In the genomic region with DNA sequence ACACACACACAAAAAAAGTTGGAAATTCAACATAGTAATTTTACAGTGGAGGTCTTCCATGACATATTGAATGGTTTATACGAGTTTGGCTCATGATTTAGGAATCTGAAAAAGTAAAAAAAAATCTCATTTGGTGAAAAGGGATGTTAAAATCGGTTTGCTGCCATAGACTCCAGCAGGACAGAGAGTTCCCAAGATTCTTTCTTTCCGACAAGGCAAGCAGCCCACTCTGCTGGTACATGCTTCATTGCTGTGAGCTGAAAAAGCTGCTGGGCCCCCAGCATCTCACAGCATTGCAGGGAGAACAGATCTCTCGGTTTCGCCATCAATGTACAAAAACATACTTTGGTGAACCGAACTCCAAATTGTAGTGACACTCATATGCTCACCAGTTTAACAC, we compare ENCODE assay signal across 15 mouse cellular contexts.
A peak's percentile ranks its signal among the peaks of the same experiment; 100 is the strongest.
DNase-seq lines count a peak whose midpoint lies in the region; ATAC-seq lines count a peak whose summit lies in the region.
"Had no signal": no experiment of that assay in that cellular context is flagged by ENCODE, and none has a peak within 500 bp of the region (broad histone marks: within the 10 kb centered on the region; RNA-seq: fewer than 3 reads in every experiment).

No protein-coding gene starts in this region.

- WGBS in forebrain, embryonic 14.5 days = 36% methylated on average over 6 of the region's 6 CpGs
- WGBS in hindbrain, embryonic 16.5 days = 41% methylated on average over 6 of the region's 6 CpGs
- WGBS in neural tube, embryonic 12.5 days = 58% methylated on average over 6 of the region's 6 CpGs

- no peak overlapping the region for H3K4me3 ChIP-seq in forebrain, embryonic 14.5 days (ENCODE audit: low read depth, low read length)
- no peak overlapping the region for H3K4me3 ChIP-seq in hindbrain, embryonic 16.5 days (ENCODE audit: low read length)
- no peak overlapping the region for H3K4me3 ChIP-seq in neural tube, embryonic 12.5 days
- H3K4me3 ChIP-seq: erythroblast, embryonic 14.5 days; lung, embryonic 15.5 days had no signal

- no peaks in the 10 kb centered on the region for H3K36me3 ChIP-seq in forebrain, embryonic 14.5 days (ENCODE audit: control insufficient read depth, insufficient read depth, low read length)
- no peaks in the 10 kb centered on the region for H3K36me3 ChIP-seq in hindbrain, embryonic 16.5 days (ENCODE audit: control insufficient read depth, insufficient read depth, low read length)
- H3K36me3 ChIP-seq in neural tube, embryonic 12.5 days = no peaks in the 10 kb centered on the region
- H3K36me3 ChIP-seq: lung, embryonic 15.5 days had no signal

- H3K4me2 ChIP-seq in forebrain, embryonic 14.5 days (ENCODE audit: low read length) = no peak overlapping the region
- no peak overlapping the region for H3K4me2 ChIP-seq in hindbrain, embryonic 16.5 days (ENCODE audit: low read length)
- no peak overlapping the region for H3K4me2 ChIP-seq in neural tube, embryonic 12.5 days (replicated peaks)
- H3K4me2 ChIP-seq: heart, embryonic 11.5 days; lung, embryonic 15.5 days had no signal

- peak; percentile 48 to 62 for DNase-seq in cerebellum, postnatal 14 days
- DNase-seq in cerebellum, adult 9-10 months = no peak
- DNase-seq in forebrain, embryonic 14.5 days (ENCODE audit: low spot score) = peak; percentile 64
- no peak for DNase-seq in ovary, postnatal 14 days (ENCODE audit: low spot score)
- DNase-seq in right cerebral cortex, adult 2 months (ENCODE audit: low spot score in 2 of 2) = no peak
- no peak for DNase-seq in kidney, postnatal 25 days
- DNase-seq: adrenal gland, adult 2 months; liver; thymus, postnatal 4 days had no signal

- ATAC-seq in forebrain, embryonic 14.5 days = peak; percentile 40
- ATAC-seq in hindbrain, embryonic 16.5 days = peak; percentile 22; the same call in 1 of the 2 replicates
- peak; percentile 46; the same call in 1 of the 2 replicates for ATAC-seq in neural tube, embryonic 12.5 days (ENCODE audit: low FRiP score, low read depth)
- ATAC-seq: Patski had no signal

- H3K27me3 ChIP-seq in forebrain, embryonic 14.5 days (replicated peaks; ENCODE audit: control insufficient read depth, insufficient read depth, low read length) = no peaks in the 10 kb centered on the region
- H3K27me3 ChIP-seq in hindbrain, embryonic 16.5 days (replicated peaks; ENCODE audit: control insufficient read depth, insufficient read depth, low read length) = no peaks in the 10 kb centered on the region
- H3K27me3 ChIP-seq in neural tube, embryonic 12.5 days (replicated peaks) = no peaks in the 10 kb centered on the region
- H3K27me3 ChIP-seq: lung, embryonic 15.5 days; Patski had no signal

- H3K4me1 ChIP-seq in forebrain, embryonic 14.5 days (ENCODE audit: control insufficient read depth, insufficient read depth, low read length) = peaks cover 48% of the 10 kb centered on the region
- peaks cover 10% of the 10 kb centered on the region for H3K4me1 ChIP-seq in hindbrain, embryonic 16.5 days (ENCODE audit: control insufficient read depth, insufficient read depth, low read depth, low read length)
- peaks cover 5% of the 10 kb centered on the region; the same call in 1 of the 2 replicates for H3K4me1 ChIP-seq in neural tube, embryonic 12.5 days

- H3K27ac ChIP-seq in forebrain, embryonic 14.5 days (ENCODE audit: low read depth, low read length) = peak overlapping the region; percentile 76
- peak overlapping the region; percentile 3; the same call in 1 of the 2 replicates for H3K27ac ChIP-seq in hindbrain, embryonic 16.5 days (ENCODE audit: low read depth, low read length)
- no peak overlapping the region for H3K27ac ChIP-seq in neural tube, embryonic 12.5 days
- H3K27ac ChIP-seq: lung, embryonic 15.5 days had no signal

- H3K9ac ChIP-seq in forebrain, embryonic 14.5 days (ENCODE audit: low read length) = 0 out of 2 replicates have a peak overlapping the region, but pooled peaks have one; percentile 2
- no peak overlapping the region for H3K9ac ChIP-seq in hindbrain, embryonic 16.5 days (ENCODE audit: low read depth, low read length)
- H3K9ac ChIP-seq in neural tube, embryonic 12.5 days = no peak overlapping the region
- H3K9ac ChIP-seq: lung, embryonic 15.5 days had no signal

- no peaks in the 10 kb centered on the region for H3K9me3 ChIP-seq in forebrain, embryonic 14.5 days (replicated peaks; ENCODE audit: control insufficient read depth, low read length)
- no peaks in the 10 kb centered on the region for H3K9me3 ChIP-seq in hindbrain, embryonic 16.5 days (ENCODE audit: control insufficient read depth, low read length)
- H3K9me3 ChIP-seq in neural tube, embryonic 12.5 days = no peaks in the 10 kb centered on the region
- H3K9me3 ChIP-seq: lung, embryonic 15.5 days had no signal

Comparison
In these comparisons a context has a peak if more than half of its experiments do, and no peak if none do; other contexts are left out.
1. DNase-seq: peak in cerebellum, postnatal 14 days (2 of 2) and forebrain, embryonic 14.5 days (single experiment); none in cerebellum, adult 9-10 months (single experiment), ovary, postnatal 14 days (single experiment), right cerebral cortex, adult 2 months (0 of 2) and kidney, postnatal 25 days (0 of 2).
2. Peak in every context shown above with its lines, with median percentiles within 50 percentile points of each other: ATAC-seq.